ENCODE assay signal across 29 mouse cellular contexts in genomic region chr15:78486564-78486963, GRCm38 (mm10). TPM values are rescaled to one million over a fixed set of nuclear protein-coding genes. Genes with fewer than 3 reads are reported as not detected.
"Had no signal": no experiment of that assay in that cellular context is flagged by ENCODE, and none has a peak within 500 bp of the region (broad histone marks: within the 10 kb centered on the region; RNA-seq: fewer than 3 reads in every experiment).

No protein-coding gene starts in this region.

- H3K36me3 ChIP-seq: heart, embryonic 13.5 days; heart, embryonic 15.5 days; hindbrain, embryonic 13.5 days; hindbrain, embryonic 15.5 days; kidney, embryonic 15.5 days; limb, embryonic 13.5 days; limb, embryonic 15.5 days; liver, embryonic 12.5 days had no signal

- DNase-seq: gastrocnemius, postnatal 14 days; gastrocnemius, postnatal 36 days; heart, adult 11 months; heart, adult 2 months; heart, postnatal 14 days; heart, postnatal 36 days; kidney, adult 11 months; kidney, adult 2 months; kidney, adult 9 months; kidney, postnatal 14 days; kidney, postnatal 36 days; layer of hippocampus, adult 9-11 months; layer of hippocampus, postnatal 36 days; left cerebral cortex, postnatal 4 days had no signal

- ATAC-seq: hindbrain, postnatal 0 days; intestine, embryonic 16.5 days; liver, embryonic 12.5 days had no signal

- H3K4me2 ChIP-seq: heart, embryonic 11.5 days; heart, embryonic 13.5 days; heart, embryonic 15.5 days; hindbrain, embryonic 13.5 days; hindbrain, embryonic 15.5 days; kidney, embryonic 15.5 days; limb, embryonic 13.5 days; limb, embryonic 15.5 days; liver, embryonic 12.5 days had no signal

- H3K4me3 ChIP-seq: heart, adult 2 months; heart, embryonic 13.5 days; heart, embryonic 15.5 days; hindbrain, embryonic 13.5 days; hindbrain, embryonic 15.5 days; kidney, embryonic 15.5 days; limb, embryonic 13.5 days; limb, embryonic 15.5 days; liver, embryonic 12.5 days had no signal

- H3K27me3 ChIP-seq: hindbrain, embryonic 15.5 days; kidney, embryonic 15.5 days; limb, embryonic 15.5 days had no signal

RNA-seq across cellular contexts. Expression of gene Il2rb, which starts 8.5 kb away (rescaled TPM):
- polyA plus RNA-seq: heart, embryonic 11.5 days; hindbrain, embryonic 11.5 days; limb, embryonic 11.5 days had no signal

RNA-seq across cellular contexts. Expression of gene Tmprss6, which starts 18.1 kb away (rescaled TPM):
- polyA plus RNA-seq: heart, adult 2 months had no signal

RNA-seq across cellular contexts. Expression of gene Sstr3, which starts 57.9 kb away (rescaled TPM):
- polyA plus RNA-seq: gonadal fat pad, adult 2 months; heart, adult 2 months; heart, embryonic 13.5 days; limb, embryonic 11.5 days; limb, embryonic 13.5 days; liver, adult 2 months had no signal
